Mouse (Mus musculus) ES-Bruce4 (cell line): ENCODE results near the gene H1f0. TPM values are rescaled to one million over a fixed set of nuclear protein-coding genes. Genes with fewer than 3 reads are reported as not detected.

Experiments used
- H3K27ac ChIP-seq: 2 replicates; pipeline ENCODE4 v1.5.1; 2012; ENCODE audit warnings: low read length, inconsistent platforms; ENCODE audit not compliant: insufficient read depth
- H3K27me3 ChIP-seq: 2 replicates; pipeline ENCODE4 v1.6.1; 2012; ENCODE audit warnings: mild to moderate bottlenecking, low read length, inconsistent platforms; ENCODE audit not compliant: control insufficient read depth, poor library complexity, insufficient read depth, severe bottlenecking
- H3K36me3 ChIP-seq: 2 replicates; pipeline ENCODE4 v1.6.1; 2012; ENCODE audit warnings: inconsistent platforms, mild to moderate bottlenecking, low read length, moderate library complexity; ENCODE audit not compliant: control insufficient read depth, poor library complexity, insufficient read depth, severe bottlenecking
- H3K4me1 ChIP-seq: one replicate; pipeline ENCODE4 v1.8.1; 2011; ENCODE audit warnings: low read length; ENCODE audit not compliant: control insufficient read depth, insufficient read depth
- H3K4me3 ChIP-seq: 2 replicates; pipeline ENCODE4 v1.5.1; 2011; ENCODE audit warnings: low read depth, mild to moderate bottlenecking, low read length
- H3K9ac ChIP-seq: 2 replicates; pipeline ENCODE4 v1.6.1; 2012; ENCODE audit warnings: low read depth, mild to moderate bottlenecking, inconsistent platforms; ENCODE audit not compliant: poor library complexity, severe bottlenecking
- H3K9me3 ChIP-seq: replicated peaks from 2 replicates; pipeline ENCODE4 v1.6.1; 2012; ENCODE audit warnings: mild to moderate bottlenecking, low read length, inconsistent platforms; ENCODE audit not compliant: control insufficient read depth, poor library complexity, insufficient read depth, severe bottlenecking
- CTCF ChIP-seq: IDR thresholded peaks from one replicate; pipeline ENCODE4 v1.8.1; 2011; ENCODE audit warnings: low read depth, low read length
- EP300 ChIP-seq: IDR thresholded peaks from 2 replicates; pipeline ENCODE4 v1.6.1; 2011; ENCODE audit warnings: low read depth, low read length; ENCODE audit not compliant: insufficient read depth
- POLR2A ChIP-seq: IDR thresholded peaks from one replicate; pipeline ENCODE4 v1.8.1; 2011; ENCODE audit warnings: low read length; ENCODE audit not compliant: insufficient read depth
- polyA plus RNA-seq: library from polyadenylated mRNA; stranded (reverse); fragments of >200 nt; gene quantifications from 2 replicates; pipeline ENCODE4 v1.2.4, GENCODE M21; 2011; ENCODE audit warnings: low read depth; ENCODE audit not compliant: missing spikeins, insufficient read depth, insufficient read length

H1f0 gene
- polyA plus RNA-seq, 1 experiment, result 59.8 TPM

GRCm38 (mm10) chr15:79009734-79010133 lies 18.5 kb upstream of the H1f0 start:
- Histone ChIP-seq H3K36me3 (no peaks in the 10 kb centered on the region), H3K9ac (no peak overlapping the region), H3K4me1 (peaks cover 5% of the 10 kb centered on the region), H3K4me3 (no peak overlapping the region), H3K9me3 (no peaks in the 10 kb centered on the region), H3K27me3 (no peaks in the 10 kb centered on the region), H3K27ac (no peak overlapping the region)
- TF ChIP-seq EP300, result no peak
- TF ChIP-seq POLR2A, result no peak
- no peak for TF ChIP-seq CTCF

- Histone ChIP-seq H3K9ac (no peak overlapping the region), H3K9me3 (no peaks in the 10 kb centered on the region), H3K4me1 (peaks cover 5% of the 10 kb centered on the region), H3K36me3 (no peaks in the 10 kb centered on the region), H3K27me3 (no peaks in the 10 kb centered on the region), H3K4me3 (no peak overlapping the region), H3K27ac (no peak overlapping the region)
- no peak for TF ChIP-seq CTCF
- TF ChIP-seq EP300, result no peak
- TF ChIP-seq POLR2A, result no peak
Observed at GRCm38 (mm10) chr15:79011550-79011949, 16.7 kb upstream of the H1f0 start.

GRCm38 (mm10) chr15:79013382-79013781 lies 14.9 kb upstream of the H1f0 start:
- H3K9ac ChIP-seq, result no peak overlapping the region
- H3K27ac ChIP-seq, result no peak overlapping the region
- H3K36me3 ChIP-seq, result no peaks in the 10 kb centered on the region
- TF ChIP-seq POLR2A (no peak), EP300 (no peak), CTCF (no peak)
- no peaks in the 10 kb centered on the region for H3K9me3 ChIP-seq
- H3K4me1 ChIP-seq, result peaks cover 4% of the 10 kb centered on the region
- H3K4me3 ChIP-seq, result no peak overlapping the region
- H3K27me3 ChIP-seq, result no peaks in the 10 kb centered on the region

GRCm38 (mm10) chr15:79018191-79018590 lies 10.1 kb upstream of the H1f0 start:
- H3K36me3 ChIP-seq, result no peaks in the 10 kb centered on the region
- H3K4me3 ChIP-seq, result no peak overlapping the region
- no peaks in the 10 kb centered on the region for H3K27me3 ChIP-seq
- H3K27ac ChIP-seq, result no peak overlapping the region
- H3K4me1 ChIP-seq, result no peaks in the 10 kb centered on the region
- H3K9ac ChIP-seq, result no peak overlapping the region
- TF ChIP-seq POLR2A (no peak), EP300 (no peak), CTCF (no peak)
- H3K9me3 ChIP-seq, result no peaks in the 10 kb centered on the region

- Histone ChIP-seq H3K27ac (no peak overlapping the region), H3K27me3 (no peaks in the 10 kb centered on the region), H3K9ac (no peak overlapping the region), H3K4me3 (no peak overlapping the region), H3K4me1 (no peaks in the 10 kb centered on the region), H3K36me3 (no peaks in the 10 kb centered on the region), H3K9me3 (no peaks in the 10 kb centered on the region)
- TF ChIP-seq EP300, result no peak
- TF ChIP-seq CTCF, result no peak
- no peak for TF ChIP-seq POLR2A
Observed at GRCm38 (mm10) chr15:79018886-79019285, 9.4 kb upstream of the H1f0 start.

GRCm38 (mm10) chr15:79022671-79023230 lies 5.5 kb upstream of the H1f0 start:
- Histone ChIP-seq H3K4me1 (no peaks in the 10 kb centered on the region), H3K36me3 (no peaks in the 10 kb centered on the region), H3K9ac (no peak overlapping the region), H3K4me3 (no peak overlapping the region), H3K9me3 (no peaks in the 10 kb centered on the region), H3K27me3 (no peaks in the 10 kb centered on the region), H3K27ac (no peak overlapping the region)
- TF ChIP-seq EP300 (no peak), CTCF (no peak), POLR2A (no peak)
